Mouse (Mus musculus) heart, adult 8-10 months (tissue): Measurements from ENCODE around the gene Styxl1. TPM values are rescaled to one million over a fixed set of nuclear protein-coding genes. Genes with fewer than 3 reads are reported as not detected.

Source experiments
- DNase-seq: peaks from one replicate; pipeline ENCODE4 v3.0.0; 2022; ENCODE audit warnings: low spot score
- total RNA-seq, 4 experiments: library from RNA; stranded (reverse); gene quantifications; 2 replicates each; pipeline ENCODE4 v1.2.4; 2022

Gene Styxl1
- total RNA-seq, 4 experiments from 2014 or later: not detected

DNA sequence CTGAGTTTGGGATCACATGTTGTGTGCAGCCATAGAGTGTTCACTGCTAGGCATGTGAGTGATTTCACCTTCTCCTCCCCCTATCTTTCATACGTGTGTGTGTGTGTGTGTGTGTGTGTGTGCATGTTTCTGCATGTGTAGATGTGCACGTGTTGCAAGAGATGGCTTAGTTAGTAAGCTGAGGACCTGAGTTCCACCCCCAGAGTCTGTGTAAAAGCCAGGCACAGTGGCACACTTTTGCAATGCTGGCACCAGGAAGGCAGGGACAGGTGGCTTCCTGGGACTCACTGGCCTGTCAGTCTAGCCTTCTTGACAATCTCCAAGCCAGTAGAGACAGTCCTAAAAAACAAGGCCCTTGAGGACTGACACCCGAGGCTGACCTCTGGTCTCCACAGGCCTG lies 13.2 kb downstream of the Styxl1 start:
- DNase-seq: no peak

DNA sequence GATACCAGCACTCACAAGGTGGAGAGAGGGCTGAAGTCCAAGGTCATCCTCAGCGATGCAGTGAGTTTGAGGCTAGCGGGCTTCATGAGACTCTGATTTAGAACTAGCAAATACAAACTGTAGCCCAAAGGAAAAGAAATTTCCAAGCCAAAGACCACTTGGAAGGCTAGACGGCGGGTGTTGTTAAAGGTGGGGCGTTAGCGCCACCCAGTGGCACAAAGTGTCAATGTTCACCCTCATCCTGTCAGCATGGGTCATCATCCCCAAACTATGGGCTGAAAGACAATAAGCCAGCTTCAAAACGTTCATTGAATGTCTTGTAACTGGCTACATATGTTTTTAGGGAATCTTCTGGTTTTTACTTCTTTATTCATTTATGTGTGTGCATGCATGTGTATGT lies 14.7 kb downstream of the Styxl1 start:
- peak; percentile 60 for DNase-seq

- DNase-seq: no peak
Observed at GRCm38 (mm10) chr5:135761881-135762280, 16.3 kb downstream of the Styxl1 start.

DNA sequence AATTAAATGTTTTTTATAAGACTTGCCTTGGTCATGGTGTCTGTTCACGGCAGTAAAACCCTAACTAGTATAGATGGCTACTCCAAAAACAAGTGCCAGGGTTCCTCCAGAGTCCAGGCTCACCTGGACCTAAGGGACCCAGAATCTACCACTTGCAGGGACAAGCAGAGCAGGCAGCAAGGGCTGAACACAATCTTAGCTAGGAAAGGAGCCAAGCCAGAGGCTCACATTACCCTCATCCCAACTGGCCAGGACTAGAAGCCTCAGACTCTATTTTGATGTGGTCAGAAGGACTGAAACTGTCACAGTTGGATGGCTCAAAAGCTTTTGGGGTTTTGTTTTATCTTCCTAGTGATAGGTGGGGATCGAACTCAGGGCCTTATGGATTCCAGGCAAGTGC lies 26.6 kb downstream of the Styxl1 start:
- DNase-seq: no peak

DNA sequence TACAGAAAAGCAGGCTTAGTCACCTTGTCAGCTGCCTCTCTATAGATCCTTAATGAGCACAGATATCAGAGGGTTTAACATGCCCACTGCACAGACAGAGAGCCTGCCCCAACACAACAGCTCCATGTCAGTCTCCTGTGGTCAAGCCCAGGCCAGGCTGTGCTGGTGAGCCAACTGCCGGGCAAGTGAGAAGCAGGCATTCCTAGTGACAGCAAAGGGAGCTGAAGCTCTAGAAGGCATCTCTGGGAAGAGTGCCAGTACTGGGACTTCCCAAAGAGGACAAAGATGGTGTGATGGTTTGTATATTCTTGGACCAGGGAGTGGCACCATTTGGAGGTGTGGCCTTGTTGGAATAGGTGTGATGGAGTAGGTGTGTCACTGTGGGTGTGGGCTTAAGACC lies 27.1 kb downstream of the Styxl1 start:
- DNase-seq: no peak

DNA sequence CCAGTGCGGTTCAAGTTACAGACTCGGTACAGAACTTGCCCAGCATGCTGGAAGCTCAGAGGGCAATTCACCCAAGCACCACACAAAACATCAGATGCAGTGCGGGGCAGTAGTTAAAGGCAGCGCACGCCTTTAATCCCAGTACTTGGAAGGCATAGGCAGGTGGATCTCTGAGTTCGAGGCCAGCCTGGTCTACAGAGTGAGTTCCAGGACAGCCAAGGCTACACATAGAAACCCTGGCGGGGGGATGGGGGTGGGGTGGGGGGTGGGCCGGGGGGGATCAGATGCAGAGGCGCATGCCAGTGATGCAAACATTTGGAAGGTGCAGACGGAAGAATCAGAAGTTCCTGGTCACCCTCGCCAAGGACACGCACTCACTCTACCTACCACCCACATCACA lies 33.4 kb downstream of the Styxl1 start:
- no peak for DNase-seq

- peak; percentile 97 for DNase-seq
Observed at GRCm38 (mm10) chr5:135743741-135744609, 34.2 kb downstream of the Styxl1 start, which contains the start of gene Tmem120a. TSS of gene Tmem120a (minus strand) at chr5:135744448.

GRCm38 (mm10) chr5:135742941-135743740 lies 35.0 kb downstream of the Styxl1 start:
- no peak for DNase-seq

GRCm38 (mm10) chr5:135742156-135742555 lies 36.0 kb downstream of the Styxl1 start:
- DNase-seq: no peak

DNA sequence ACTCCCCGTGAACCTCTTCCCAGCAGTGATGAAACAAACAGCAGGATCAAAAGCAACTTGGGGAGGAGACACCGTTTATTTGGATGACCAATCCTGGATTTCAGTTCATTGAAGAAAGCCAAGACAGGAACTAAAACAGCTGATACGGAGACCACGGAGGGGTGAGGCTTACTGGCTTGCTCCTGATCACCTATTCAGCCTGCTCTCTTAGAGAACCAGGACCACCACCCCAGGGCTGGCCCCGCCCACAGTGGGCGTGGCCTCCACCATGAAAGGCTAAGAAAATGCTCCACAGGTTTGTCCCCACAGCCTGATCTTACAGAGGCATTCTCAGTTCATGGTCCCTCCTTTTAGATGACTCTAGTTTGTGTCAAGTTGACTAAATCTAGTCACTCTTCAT lies 39.9 kb downstream of the Styxl1 start:
- DNase-seq: no peak

GRCm38 (mm10) chr5:135737154-135737553 lies 41.0 kb downstream of the Styxl1 start:
- no peak for DNase-seq

DNA sequence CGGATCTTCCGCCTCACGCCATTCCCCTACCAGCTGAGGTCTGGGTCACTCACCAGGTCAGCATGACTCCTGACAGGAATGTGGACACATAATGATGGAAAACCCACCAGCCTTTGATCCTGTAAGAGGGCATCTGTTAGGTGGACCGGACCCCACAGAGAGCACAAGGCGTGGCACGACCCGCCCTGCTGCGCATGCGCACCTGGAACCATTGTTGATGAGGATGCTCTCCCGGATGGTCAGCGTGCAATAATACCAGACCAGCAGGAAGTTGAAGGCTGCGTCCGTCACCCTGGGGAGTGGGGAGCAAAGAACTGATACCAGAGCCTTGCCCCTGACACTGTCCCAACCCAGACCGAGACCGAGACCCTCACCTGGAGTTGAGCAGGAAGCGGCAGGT lies 41.6 kb downstream of the Styxl1 start:
- no peak for DNase-seq

GRCm38 (mm10) chr5:135735741-135736140 lies 42.4 kb downstream of the Styxl1 start:
- DNase-seq: no peak

DNA sequence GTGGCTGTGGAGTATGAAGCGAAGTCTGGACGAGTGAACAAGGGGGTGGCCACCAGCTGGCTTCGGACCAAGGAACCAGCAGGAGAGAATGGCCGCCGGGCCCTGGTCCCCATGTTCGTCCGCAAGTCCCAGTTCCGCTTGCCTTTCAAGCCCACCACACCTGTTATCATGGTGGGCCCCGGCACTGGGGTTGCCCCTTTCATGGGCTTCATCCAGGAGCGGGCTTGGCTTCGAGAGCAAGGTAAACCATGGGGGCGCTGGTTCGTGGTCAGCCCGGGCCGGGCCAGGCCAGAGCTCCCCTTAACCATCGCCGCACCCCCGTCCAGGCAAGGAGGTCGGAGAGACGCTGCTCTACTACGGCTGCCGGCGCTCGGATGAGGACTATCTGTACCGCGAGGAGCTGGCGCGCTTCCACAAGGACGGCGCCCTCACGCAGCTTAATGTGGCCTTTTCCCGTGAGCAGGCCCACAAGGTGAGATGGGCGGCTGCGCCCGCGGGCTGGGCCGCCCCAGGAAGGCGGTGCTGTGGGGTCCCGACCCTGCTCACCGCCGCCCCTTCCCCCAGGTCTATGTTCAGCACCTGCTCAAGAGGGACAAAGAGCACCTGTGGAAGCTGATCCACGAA lies 44.0 kb downstream of the Styxl1 start:
- no peak for DNase-seq

GRCm38 (mm10) chr5:135733071-135733470 lies 45.1 kb downstream of the Styxl1 start:
- no peak for DNase-seq

DNA sequence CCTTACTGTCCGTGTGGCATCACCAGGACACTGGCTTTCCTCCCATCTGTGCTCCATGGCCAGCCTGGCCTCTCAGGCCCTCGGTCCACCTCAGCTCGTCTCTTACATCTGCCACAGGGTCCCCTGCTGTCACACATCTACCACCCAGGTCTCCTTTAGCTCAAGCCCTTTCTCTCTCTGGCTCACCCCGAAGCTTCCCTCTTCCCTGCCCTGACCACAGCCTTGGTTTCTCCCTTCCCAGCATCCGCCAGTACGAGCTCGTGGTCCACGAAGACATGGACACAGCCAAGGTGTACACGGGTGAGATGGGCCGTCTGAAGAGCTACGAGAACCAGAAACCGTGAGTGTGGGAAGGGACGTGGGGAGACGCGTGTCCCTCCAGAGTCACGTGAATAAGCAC lies 46.9 kb downstream of the Styxl1 start:
- no peak for DNase-seq

DNA sequence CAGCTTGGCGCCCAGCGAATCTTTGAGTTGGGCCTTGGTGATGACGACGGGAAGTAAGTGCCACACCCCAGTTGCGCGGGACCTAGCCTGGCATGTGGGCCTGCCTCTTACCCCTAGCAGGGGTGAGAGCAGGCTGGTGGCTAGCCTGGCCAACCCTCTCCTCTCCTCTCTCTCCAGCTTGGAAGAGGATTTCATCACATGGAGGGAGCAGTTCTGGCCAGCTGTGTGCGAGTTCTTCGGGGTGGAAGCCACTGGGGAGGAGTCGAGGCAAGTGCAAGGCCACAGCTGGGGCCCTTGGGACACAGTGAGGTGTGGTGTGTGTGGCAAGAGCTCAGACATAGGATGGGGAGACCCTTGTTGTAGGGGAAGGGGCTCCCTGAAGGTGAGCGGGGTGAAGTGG lies 47.3 kb downstream of the Styxl1 start:
- no peak for DNase-seq

GRCm38 (mm10) chr5:135730278-135730677 lies 47.9 kb downstream of the Styxl1 start:
- DNase-seq: no peak

DNA sequence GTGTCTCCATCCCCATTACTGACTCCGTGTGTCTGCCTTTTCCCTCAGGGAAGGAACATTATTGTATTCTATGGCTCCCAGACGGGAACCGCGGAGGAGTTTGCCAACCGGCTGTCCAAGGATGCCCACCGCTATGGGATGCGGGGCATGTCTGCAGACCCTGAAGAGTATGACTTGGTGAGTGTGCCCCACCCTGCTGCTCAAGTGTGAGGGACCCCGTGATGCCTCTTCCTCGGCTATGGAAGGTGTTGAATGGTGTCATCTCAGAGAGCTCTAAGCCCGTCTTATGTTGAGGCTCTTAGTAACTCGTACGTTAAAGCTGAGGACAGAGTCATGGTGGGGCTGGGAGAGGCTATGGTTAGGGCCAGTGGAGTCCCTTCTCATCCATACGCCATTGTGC lies 48.8 kb downstream of the Styxl1 start:
- DNase-seq: no peak

GRCm38 (mm10) chr5:135728361-135728760 lies 49.8 kb downstream of the Styxl1 start:
- DNase-seq: no peak

GRCm38 (mm10) chr5:135727871-135728270 lies 50.3 kb downstream of the Styxl1 start:
- no peak for DNase-seq

- DNase-seq: peak; percentile 71
Observed at GRCm38 (mm10) chr5:135726641-135727346, 51.4 kb downstream of the Styxl1 start.
